In the genomic region with DNA sequence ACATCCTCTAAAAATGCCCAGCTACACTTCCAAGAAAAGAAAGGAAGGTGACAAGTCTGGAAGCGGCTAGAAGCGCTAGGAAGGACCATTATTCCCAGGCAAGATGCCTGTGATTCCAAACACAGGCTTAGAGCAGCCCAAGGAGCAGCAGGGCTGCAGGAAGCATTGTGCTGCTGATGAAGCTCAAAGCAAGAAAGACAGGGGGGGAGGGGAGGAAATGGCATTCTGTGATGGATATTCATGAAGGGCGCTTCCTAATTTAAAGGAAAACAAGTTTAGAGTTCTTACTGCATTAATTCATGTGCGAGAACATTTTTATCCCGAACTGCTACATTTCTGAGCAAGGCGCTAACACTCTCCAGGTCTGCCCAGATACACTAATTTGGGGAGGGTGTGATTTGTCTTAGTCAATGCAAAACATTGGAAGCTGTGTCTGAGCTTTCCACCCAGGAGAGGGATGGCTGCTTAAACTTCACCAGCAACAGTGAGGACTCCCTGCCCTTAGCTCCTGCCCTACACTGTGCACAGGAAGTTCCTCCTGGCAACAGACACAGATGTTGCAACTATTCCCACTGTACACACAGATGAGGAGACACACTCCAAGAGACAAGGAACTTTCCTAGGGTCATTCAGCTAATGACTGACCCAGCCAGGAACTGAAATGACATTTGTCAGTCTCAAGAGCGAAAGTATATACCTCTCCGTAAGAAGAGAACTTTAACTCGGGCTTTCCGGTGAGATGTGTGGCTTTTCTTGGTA, we compare ENCODE assay signal across 1 mouse cellular context.
TF ChIP-seq lines count a peak whose summit lies in the region.

No protein-coding gene starts in this region.

TF ChIP-seq in ES-E14, 5 proteins besides CTCF, POLR2A, EP300 and RAD21:
- TF ChIP-seq HCFC1 (IDR thresholded peaks at IDR 0.05; ENCODE audit: borderline replicate concordance, insufficient read depth, low read length) (no peak), MAFK (IDR thresholded peaks at IDR 0.05; ENCODE audit: insufficient read depth, low read depth, low read length) (no peak), CHD2 (IDR thresholded peaks at IDR 0.05; ENCODE audit: low read depth, low read length) (no peak), ZNF384 (IDR thresholded peaks at IDR 0.05; ENCODE audit: low read depth, low read length) (no peak), ZC3H11A (IDR thresholded peaks at IDR 0.05; ENCODE audit: borderline replicate concordance, low read depth, low read length) (no peak)
